Mouse (Mus musculus) spleen, adult 2 months (tissue): ENCODE data around the gene Nt5e.

ENCODE experiments used
- CTCF ChIP-seq: fragments of 200-500 bp; IDR thresholded peaks from 2 replicates; pipeline ENCODE4 v1.5.1; 2011; ENCODE audit warnings: mild to moderate bottlenecking, inconsistent platforms; ENCODE audit not compliant: insufficient read depth, insufficient read length, insufficient replicate concordance; ENCODE audit errors: extremely low read depth
- POLR2A ChIP-seq: fragments of 200-500 bp; IDR thresholded peaks from 2 replicates; pipeline ENCODE4 v1.6.1; 2011; ENCODE audit warnings: low read depth, low read length, inconsistent platforms

DNA sequence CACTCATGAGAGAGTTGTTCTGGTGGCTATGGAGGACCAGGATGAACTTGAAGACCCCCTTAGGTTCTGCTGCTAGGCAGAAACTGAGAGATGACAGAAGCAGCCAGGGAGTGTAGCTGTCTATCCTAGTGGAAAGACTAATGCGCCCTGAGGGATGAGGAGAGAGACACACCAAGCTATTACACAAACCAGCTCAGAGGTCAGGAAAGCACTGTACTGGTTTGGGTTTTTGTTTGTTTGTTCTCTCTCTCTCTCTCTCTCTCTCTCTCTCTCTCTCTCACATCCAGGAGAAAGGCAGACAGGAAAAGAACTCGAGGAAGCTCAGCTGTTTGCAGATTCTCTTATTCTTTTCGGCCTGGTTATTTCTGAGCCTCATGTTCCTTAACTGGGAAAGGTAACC lies 3.3 kb downstream of the Nt5e start:
- TF ChIP-seq CTCF (no peak), POLR2A (no peak)
